Mouse (Mus musculus): ENCODE results near the gene Adipor2. TPM values are rescaled to one million over a fixed set of nuclear protein-coding genes. Genes with fewer than 3 reads are reported as not detected.

The Adipor2 gene
- polyA plus RNA-seq (2015; fragmentation: Nextera tagmentation; extraction: Ambion mirVana): 43.3 and 47.3 TPM in 2 replicates

DNA sequence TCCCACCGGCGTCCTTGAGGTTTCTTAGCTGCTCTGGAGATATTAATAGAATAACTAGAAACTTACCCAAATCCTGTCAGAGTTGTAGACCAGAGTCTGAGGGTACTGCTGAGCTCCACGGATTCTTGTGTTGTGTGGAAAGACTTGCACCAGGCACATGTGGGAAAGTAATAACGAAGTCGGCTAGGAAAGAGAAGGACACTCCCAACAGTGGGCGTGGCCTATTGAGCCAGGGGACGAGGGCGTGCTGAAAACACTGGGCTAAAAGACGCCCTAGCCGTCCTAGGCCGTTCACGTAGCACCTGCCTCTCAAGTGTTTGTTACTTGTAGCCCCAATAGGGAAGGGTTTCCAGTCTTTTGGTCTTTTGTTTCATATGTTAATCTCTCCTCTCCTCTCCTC lies at the start of gene Adipor2:
TSS of gene Adipor2 (minus strand) at position 351 of the 400 bp plus-strand sequence.
- 6% methylated on average over 12 of the region's 12 CpGs for WGBS
- peak; percentile 69 for DNase-seq (ENCODE audit: low spot score)
- H3K4me1 ChIP-seq (replicated peaks; ENCODE audit: insufficient read depth, low read length): peaks cover 3% of the 10 kb centered on the region
- peak; percentile 34; the same call in 1 of the 2 replicates for ATAC-seq (replicated peaks; ENCODE audit: low FRiP score, low read depth)
- peak within 1 kb of the TSS; percentile 33 for H3K4me2 ChIP-seq (ENCODE audit: low read length)
- no peak within 1 kb of the TSS for H3K9ac ChIP-seq (ENCODE audit: low read depth, low read length)
- H3K9me3 ChIP-seq (replicated peaks; ENCODE audit: low read length): no peaks in the 10 kb centered on the region
- no peak within 1 kb of the TSS for H3K27ac ChIP-seq
- no peaks in the 10 kb centered on the region for H3K27me3 ChIP-seq (ENCODE audit: insufficient read depth, low read length)
- H3K4me3 ChIP-seq (replicated peaks; ENCODE audit: low read depth, low read length): no peak within 1 kb of the TSS
- no peaks in the 10 kb centered on the region for H3K36me3 ChIP-seq (ENCODE audit: insufficient read depth, low read length)
- TF ChIP-seq CTCF (IDR thresholded peaks at IDR 0.05; ENCODE audit: low read depth): no peak

DNA sequence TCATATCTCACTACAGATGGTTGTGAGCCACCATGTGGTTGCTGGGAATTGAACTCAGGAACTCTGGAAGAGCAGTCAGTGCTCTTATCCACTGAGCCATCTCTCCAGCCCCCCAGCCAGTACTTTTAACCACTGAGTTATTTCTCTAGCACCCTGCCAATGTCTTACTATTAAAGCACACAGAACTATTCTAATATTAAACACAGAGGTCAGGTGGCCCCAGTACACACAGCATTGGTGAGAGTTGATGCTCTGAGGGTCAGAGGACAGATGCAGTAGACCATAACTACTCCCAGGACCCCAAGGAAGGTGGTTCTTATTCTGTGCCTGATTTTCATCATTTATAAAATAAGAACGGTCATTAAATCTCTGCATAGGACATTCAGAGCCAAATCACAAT lies 48.7 kb upstream of the Adipor2 start:
- no peak overlapping the region for H3K9ac ChIP-seq (ENCODE audit: low read depth, low read length)
- H3K36me3 ChIP-seq (ENCODE audit: insufficient read depth, low read length): no peaks in the 10 kb centered on the region
- no peak for ATAC-seq (replicated peaks; ENCODE audit: low FRiP score, low read depth)
- H3K4me1 ChIP-seq (replicated peaks; ENCODE audit: insufficient read depth, low read length): no peaks in the 10 kb centered on the region
- no peaks in the 10 kb centered on the region for H3K9me3 ChIP-seq (replicated peaks; ENCODE audit: low read length)
- no peak for TF ChIP-seq CTCF (IDR thresholded peaks at IDR 0.05; ENCODE audit: low read depth)
- no peak overlapping the region for H3K27ac ChIP-seq
- 94% methylated on average over 1 of the region's 1 CpGs for WGBS
- no peak for DNase-seq (ENCODE audit: low spot score)
- H3K4me2 ChIP-seq (ENCODE audit: low read length): no peak overlapping the region
- H3K4me3 ChIP-seq (replicated peaks; ENCODE audit: low read depth, low read length): no peak overlapping the region
- H3K27me3 ChIP-seq (ENCODE audit: insufficient read depth, low read length): no peaks in the 10 kb centered on the region

DNA sequence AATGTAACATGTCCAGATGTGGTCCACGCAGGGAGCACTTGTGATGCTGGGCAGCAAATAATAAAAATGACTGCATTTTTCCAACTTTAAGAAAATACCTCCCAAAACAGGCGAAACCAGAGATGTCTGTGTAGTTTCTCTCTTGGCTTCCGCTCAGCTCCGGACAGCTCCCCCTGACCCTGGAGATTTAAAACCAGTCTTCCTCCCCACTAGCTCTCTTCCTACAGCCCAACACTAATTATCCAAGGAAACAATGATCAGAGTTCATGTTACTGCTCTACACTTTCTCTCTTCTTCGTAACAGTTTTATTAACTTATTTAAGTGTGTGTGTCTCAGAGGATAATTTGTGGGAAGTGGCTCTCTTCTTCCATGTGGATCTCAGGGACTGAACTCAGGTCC lies 42.9 kb upstream of the Adipor2 start:
- no peaks in the 10 kb centered on the region for H3K4me1 ChIP-seq (replicated peaks; ENCODE audit: insufficient read depth, low read length)
- H3K36me3 ChIP-seq (ENCODE audit: insufficient read depth, low read length): no peaks in the 10 kb centered on the region
- H3K9ac ChIP-seq (ENCODE audit: low read depth, low read length): no peak overlapping the region
- 32% methylated on average over 5 of the region's 5 CpGs for WGBS
- H3K4me2 ChIP-seq (ENCODE audit: low read length): no peak overlapping the region
- no peak for TF ChIP-seq CTCF (IDR thresholded peaks at IDR 0.05; ENCODE audit: low read depth)
- ATAC-seq (replicated peaks; ENCODE audit: low FRiP score, low read depth): no peak
- H3K4me3 ChIP-seq (replicated peaks; ENCODE audit: low read depth, low read length): no peak overlapping the region
- DNase-seq (ENCODE audit: low spot score): peak; percentile 81
- no peaks in the 10 kb centered on the region for H3K9me3 ChIP-seq (replicated peaks; ENCODE audit: low read length)
- H3K27me3 ChIP-seq (ENCODE audit: insufficient read depth, low read length): no peaks in the 10 kb centered on the region
- no peak overlapping the region for H3K27ac ChIP-seq

DNA sequence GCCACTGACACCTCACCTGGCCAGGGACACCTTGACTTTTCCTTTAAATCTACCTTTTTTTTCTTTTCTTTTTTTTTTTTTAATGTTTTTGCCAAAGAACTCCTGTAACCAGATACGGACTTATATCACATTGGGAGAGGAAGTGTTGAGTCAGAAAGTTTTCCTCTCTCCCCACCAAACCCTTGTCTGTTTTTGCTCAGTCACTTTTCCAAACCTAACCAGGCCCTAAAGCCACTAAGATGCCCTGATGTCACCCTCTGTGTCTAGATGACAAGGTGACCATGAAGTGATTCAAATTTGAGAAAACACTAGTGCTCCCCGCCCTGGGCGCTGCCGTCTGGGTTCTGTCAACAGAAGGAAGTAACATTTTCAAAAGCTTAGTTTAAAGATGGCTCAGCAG lies 41.5 kb upstream of the Adipor2 start:
- no peak for TF ChIP-seq CTCF (IDR thresholded peaks at IDR 0.05; ENCODE audit: low read depth)
- ATAC-seq (replicated peaks; ENCODE audit: low FRiP score, low read depth): no peak
- no peak overlapping the region for H3K27ac ChIP-seq
- no peaks in the 10 kb centered on the region for H3K27me3 ChIP-seq (ENCODE audit: insufficient read depth, low read length)
- H3K9ac ChIP-seq (ENCODE audit: low read depth, low read length): no peak overlapping the region
- H3K9me3 ChIP-seq (replicated peaks; ENCODE audit: low read length): no peaks in the 10 kb centered on the region
- no peak overlapping the region for H3K4me2 ChIP-seq (ENCODE audit: low read length)
- H3K4me3 ChIP-seq (replicated peaks; ENCODE audit: low read depth, low read length): no peak overlapping the region
- H3K4me1 ChIP-seq (replicated peaks; ENCODE audit: insufficient read depth, low read length): no peaks in the 10 kb centered on the region
- 59% methylated on average over 4 of the region's 4 CpGs for WGBS
- DNase-seq (ENCODE audit: low spot score): no peak
- no peaks in the 10 kb centered on the region for H3K36me3 ChIP-seq (ENCODE audit: insufficient read depth, low read length)

GRCm38 (mm10) chr6:119458166-119458565 lies 40.7 kb upstream of the Adipor2 start:
- Histone ChIP-seq H3K4me3 (replicated peaks; ENCODE audit: low read depth, low read length) (no peak overlapping the region), H3K9ac (ENCODE audit: low read depth, low read length) (no peak overlapping the region), H3K36me3 (ENCODE audit: insufficient read depth, low read length) (no peaks in the 10 kb centered on the region), H3K4me1 (replicated peaks; ENCODE audit: insufficient read depth, low read length) (no peaks in the 10 kb centered on the region), H3K27me3 (ENCODE audit: insufficient read depth, low read length) (no peaks in the 10 kb centered on the region), H3K9me3 (replicated peaks; ENCODE audit: low read length) (no peaks in the 10 kb centered on the region), H3K27ac (no peak overlapping the region), H3K4me2 (ENCODE audit: low read length) (no peak overlapping the region)
- no peak for TF ChIP-seq CTCF (IDR thresholded peaks at IDR 0.05; ENCODE audit: low read depth)
- no peak for ATAC-seq (replicated peaks; ENCODE audit: low FRiP score, low read depth)
- DNase-seq (ENCODE audit: low spot score): no peak
- WGBS: 68% methylated on average over 8 of the region's 8 CpGs

- no peak for TF ChIP-seq CTCF (IDR thresholded peaks at IDR 0.05; ENCODE audit: low read depth)
- peak overlapping the region; percentile 20; the same call in 1 of the 2 replicates for H3K27ac ChIP-seq
- 0% methylated on average over 15 of the region's 15 CpGs for WGBS
- no peaks in the 10 kb centered on the region for H3K27me3 ChIP-seq (ENCODE audit: insufficient read depth, low read length)
- no peaks in the 10 kb centered on the region for H3K9me3 ChIP-seq (replicated peaks; ENCODE audit: low read length)
- peak overlapping the region; percentile 33 for H3K4me3 ChIP-seq (replicated peaks; ENCODE audit: low read depth, low read length)
- peak overlapping the region; percentile 79 for H3K4me2 ChIP-seq (ENCODE audit: low read length)
- no peaks in the 10 kb centered on the region for H3K36me3 ChIP-seq (ENCODE audit: insufficient read depth, low read length)
- no peak for ATAC-seq (replicated peaks; ENCODE audit: low FRiP score, low read depth)
- peaks cover 12% of the 10 kb centered on the region; the same call in 1 of the 2 replicates for H3K4me1 ChIP-seq (replicated peaks; ENCODE audit: insufficient read depth, low read length)
- peak; percentile 88 for DNase-seq (ENCODE audit: low spot score)
- H3K9ac ChIP-seq (ENCODE audit: low read depth, low read length): peak overlapping the region; percentile 19
Observed at GRCm38 (mm10) chr6:119451981-119452499, 34.5 kb upstream of the Adipor2 start.

Measured in kidney, postnatal 0 days (tissue).